Mouse (Mus musculus): ENCODE results near the gene Gltpd2. TPM values are rescaled to one million over a fixed set of nuclear protein-coding genes. Genes with fewer than 3 reads are reported as not detected.

Gltpd2 gene
- polyA plus RNA-seq, 1 experiment from 2014 or later = 30.8 TPM

DNA sequence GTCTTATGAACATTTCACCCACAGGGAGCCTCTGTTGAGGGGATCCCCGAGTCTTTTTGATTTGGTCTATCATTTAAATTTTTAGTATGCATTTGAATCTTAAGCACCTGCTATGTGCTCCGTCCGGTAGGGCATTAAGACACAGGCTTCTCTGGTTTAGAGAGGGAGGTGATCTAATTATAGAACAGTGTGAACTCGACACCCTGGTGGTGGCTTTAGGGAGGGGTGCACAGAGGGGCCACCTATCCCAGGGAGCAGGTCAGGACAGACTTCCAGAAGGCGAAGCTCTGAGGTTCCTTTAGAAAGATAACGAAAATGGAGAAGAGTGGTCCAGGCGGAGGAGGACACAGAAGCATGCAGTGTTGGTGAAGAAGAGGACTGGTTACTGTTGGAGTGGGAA is 25.5 kb downstream of the Gltpd2 start:
- peaks cover 4% of the 10 kb centered on the region; the same call in 1 of the 2 replicates for H3K4me1 ChIP-seq (ENCODE audit: insufficient read depth)

DNA sequence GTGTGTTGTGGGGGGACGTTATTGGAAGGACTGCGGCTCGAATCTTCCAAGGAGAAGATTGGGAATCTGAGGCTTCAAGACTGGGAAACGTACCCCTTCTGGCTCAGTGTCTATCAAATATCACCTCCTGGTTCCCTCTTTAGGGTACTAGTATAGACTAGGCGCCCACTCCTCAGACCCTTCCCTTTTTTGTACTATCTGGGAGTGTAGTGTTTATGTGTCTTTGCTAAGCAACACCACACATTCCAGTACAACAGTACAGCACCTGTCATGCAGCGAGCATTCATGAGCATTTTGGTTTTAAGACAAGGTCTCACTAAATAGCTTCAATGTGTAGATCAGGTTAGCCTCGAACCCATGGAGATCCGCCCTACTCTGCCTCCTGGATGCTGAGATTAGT is 32.5 kb downstream of the Gltpd2 start:
- Histone ChIP-seq H3K27ac (ENCODE audit: low read depth) (no peak overlapping the region), H3K4me3 (ENCODE audit: low read depth, low read length) (no peak overlapping the region), H3K4me1 (ENCODE audit: insufficient read depth) (no peaks in the 10 kb centered on the region), H3K9ac (replicated peaks) (no peak overlapping the region), H3K9me3 (ENCODE audit: low read length) (no peaks in the 10 kb centered on the region), H3K36me3 (replicated peaks; ENCODE audit: insufficient read depth, low read length) (no peaks in the 10 kb centered on the region), H3K27me3 (ENCODE audit: insufficient read depth, low read length) (no peaks in the 10 kb centered on the region), H3K4me2 (ENCODE audit: low read depth, low read length) (no peak overlapping the region)
- DNase-seq (no peak), ATAC-seq (no peak)
- WGBS (ENCODE audit: insufficient replicate concordance) = 78% methylated on average over 8 of the region's 8 CpGs
- no peak for TF ChIP-seq EP300 (IDR thresholded peaks at IDR 0.05; ENCODE audit: low read depth)
- TF ChIP-seq CTCF (IDR thresholded peaks at IDR 0.05; ENCODE audit: low read depth) = no peak

More for the DNA sequence above, 25.5 kb downstream of the Gltpd2 start:
- H3K36me3 ChIP-seq (replicated peaks; ENCODE audit: insufficient read depth, low read length) = no peaks in the 10 kb centered on the region
- H3K9me3 ChIP-seq (ENCODE audit: low read length) = no peaks in the 10 kb centered on the region
- ATAC-seq = no peak
- no peak overlapping the region for H3K27ac ChIP-seq (ENCODE audit: low read depth)
- no peak for TF ChIP-seq CTCF (IDR thresholded peaks at IDR 0.05; ENCODE audit: low read depth)
- TF ChIP-seq EP300 (IDR thresholded peaks at IDR 0.05; ENCODE audit: low read depth) = no peak
- H3K4me3 ChIP-seq (ENCODE audit: low read depth, low read length) = no peak overlapping the region
- 65% methylated on average over 7 of the region's 7 CpGs for WGBS (ENCODE audit: insufficient replicate concordance)
- no peak for DNase-seq
- no peak overlapping the region for H3K4me2 ChIP-seq (ENCODE audit: low read depth, low read length)
- H3K27me3 ChIP-seq (ENCODE audit: insufficient read depth, low read length) = peaks cover 5% of the 10 kb centered on the region; the same call in 1 of the 2 replicates
- H3K9ac ChIP-seq (replicated peaks) = no peak overlapping the region

DNA sequence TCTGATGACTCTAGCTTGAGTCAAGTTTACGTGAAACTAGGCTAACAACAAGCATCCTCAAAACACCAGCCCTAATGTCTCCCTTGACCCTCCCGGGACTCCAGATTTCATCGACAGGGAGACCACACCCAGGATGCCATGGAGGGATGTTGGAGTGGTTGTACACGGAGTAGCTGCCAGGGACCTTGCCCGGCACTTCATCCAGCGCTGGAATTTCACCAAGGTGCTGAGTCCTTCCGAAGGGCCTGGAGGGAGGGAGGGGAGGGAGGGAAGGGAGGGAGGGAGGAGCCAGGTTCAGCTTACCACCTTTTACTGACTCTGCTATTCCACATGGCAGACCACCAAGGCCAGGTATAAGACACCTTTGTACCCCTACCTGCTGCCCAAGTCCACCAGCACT is 34.9 kb downstream of the Gltpd2 start:
- Histone ChIP-seq H3K27me3 (ENCODE audit: insufficient read depth, low read length) (no peaks in the 10 kb centered on the region), H3K9me3 (ENCODE audit: low read length) (no peaks in the 10 kb centered on the region), H3K4me3 (ENCODE audit: low read depth, low read length) (no peak overlapping the region), H3K9ac (replicated peaks) (no peak overlapping the region), H3K27ac (ENCODE audit: low read depth) (no peak overlapping the region), H3K36me3 (replicated peaks; ENCODE audit: insufficient read depth, low read length) (no peaks in the 10 kb centered on the region), H3K4me1 (ENCODE audit: insufficient read depth) (no peaks in the 10 kb centered on the region), H3K4me2 (ENCODE audit: low read depth, low read length) (no peak overlapping the region)
- DNase-seq (no peak), ATAC-seq (no peak)
- 60% methylated on average over 7 of the region's 7 CpGs for WGBS (ENCODE audit: insufficient replicate concordance)
- no peak for TF ChIP-seq CTCF (IDR thresholded peaks at IDR 0.05; ENCODE audit: low read depth)
- no peak for TF ChIP-seq EP300 (IDR thresholded peaks at IDR 0.05; ENCODE audit: low read depth)

DNA sequence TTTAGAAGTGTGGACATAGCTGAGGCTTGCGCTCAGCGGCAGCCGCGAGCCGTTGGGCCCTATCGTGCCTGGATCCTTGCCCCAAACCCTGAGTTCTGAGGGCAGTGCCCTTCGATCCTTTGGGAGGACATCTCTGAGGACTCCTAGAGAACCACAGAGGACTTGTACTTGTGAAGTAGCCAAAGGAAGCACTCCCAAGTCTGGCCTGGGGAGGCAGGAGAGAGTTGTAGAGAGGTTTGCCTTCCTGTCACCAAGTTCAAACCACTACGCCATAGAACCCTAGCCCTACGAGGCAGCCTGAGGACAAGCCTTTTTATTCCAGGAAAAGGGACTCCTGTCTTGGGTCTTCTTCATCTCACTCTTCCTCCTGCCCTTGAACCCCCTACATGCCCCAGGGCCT is 38.5 kb downstream of the Gltpd2 start:
- DNase-seq (no peak), ATAC-seq (no peak)
- Histone ChIP-seq H3K9me3 (ENCODE audit: low read length) (no peaks in the 10 kb centered on the region), H3K27me3 (ENCODE audit: insufficient read depth, low read length) (no peaks in the 10 kb centered on the region), H3K9ac (replicated peaks) (no peak overlapping the region), H3K36me3 (replicated peaks; ENCODE audit: insufficient read depth, low read length) (no peaks in the 10 kb centered on the region), H3K4me1 (ENCODE audit: insufficient read depth) (peaks cover 6% of the 10 kb centered on the region; the same call in 1 of the 2 replicates), H3K27ac (ENCODE audit: low read depth) (no peak overlapping the region), H3K4me2 (ENCODE audit: low read depth, low read length) (no peak overlapping the region), H3K4me3 (ENCODE audit: low read depth, low read length) (no peak overlapping the region)
- TF ChIP-seq EP300 (IDR thresholded peaks at IDR 0.05; ENCODE audit: low read depth) (no peak), CTCF (IDR thresholded peaks at IDR 0.05; ENCODE audit: low read depth) (0 out of 2 replicates have a peak, but pooled peaks have one; percentile 16)
- WGBS (ENCODE audit: insufficient replicate concordance) = 85% methylated on average over 9 of the region's 9 CpGs

DNA sequence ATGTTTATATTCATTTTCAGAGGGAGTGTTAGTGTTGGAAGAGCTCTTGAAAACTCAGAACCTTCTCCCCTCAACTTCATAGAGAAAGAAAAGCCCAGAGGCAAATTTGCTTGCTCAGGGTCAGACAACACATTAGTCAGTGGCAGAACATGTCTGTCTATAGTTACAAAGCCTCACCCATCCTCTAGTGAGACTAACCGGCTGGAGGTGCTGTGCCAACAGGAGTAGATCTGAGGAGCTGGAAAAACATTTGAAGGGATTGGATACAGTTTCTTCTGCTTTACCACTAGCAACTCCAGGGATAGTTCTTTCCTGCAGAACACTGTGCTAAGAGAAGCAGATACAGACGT is 42.9 kb downstream of the Gltpd2 start:
- DNase-seq (no peak), ATAC-seq (peak; percentile 3)
- Histone ChIP-seq H3K4me1 (ENCODE audit: insufficient read depth) (peaks cover 22% of the 10 kb centered on the region), H3K4me2 (ENCODE audit: low read depth, low read length) (peak overlapping the region; percentile 96), H3K27me3 (ENCODE audit: insufficient read depth, low read length) (no peaks in the 10 kb centered on the region), H3K9ac (replicated peaks) (no peak overlapping the region), H3K4me3 (ENCODE audit: low read depth, low read length) (peak overlapping the region; percentile 94), H3K27ac (ENCODE audit: low read depth) (peak overlapping the region; percentile 85), H3K9me3 (ENCODE audit: low read length) (no peaks in the 10 kb centered on the region), H3K36me3 (replicated peaks; ENCODE audit: insufficient read depth, low read length) (no peaks in the 10 kb centered on the region)
- TF ChIP-seq CTCF (IDR thresholded peaks at IDR 0.05; ENCODE audit: low read depth) (no peak), EP300 (IDR thresholded peaks at IDR 0.05; ENCODE audit: low read depth) (no peak)
- WGBS (ENCODE audit: insufficient replicate concordance) = 3% methylated on average over 2 of the region's 2 CpGs

DNA sequence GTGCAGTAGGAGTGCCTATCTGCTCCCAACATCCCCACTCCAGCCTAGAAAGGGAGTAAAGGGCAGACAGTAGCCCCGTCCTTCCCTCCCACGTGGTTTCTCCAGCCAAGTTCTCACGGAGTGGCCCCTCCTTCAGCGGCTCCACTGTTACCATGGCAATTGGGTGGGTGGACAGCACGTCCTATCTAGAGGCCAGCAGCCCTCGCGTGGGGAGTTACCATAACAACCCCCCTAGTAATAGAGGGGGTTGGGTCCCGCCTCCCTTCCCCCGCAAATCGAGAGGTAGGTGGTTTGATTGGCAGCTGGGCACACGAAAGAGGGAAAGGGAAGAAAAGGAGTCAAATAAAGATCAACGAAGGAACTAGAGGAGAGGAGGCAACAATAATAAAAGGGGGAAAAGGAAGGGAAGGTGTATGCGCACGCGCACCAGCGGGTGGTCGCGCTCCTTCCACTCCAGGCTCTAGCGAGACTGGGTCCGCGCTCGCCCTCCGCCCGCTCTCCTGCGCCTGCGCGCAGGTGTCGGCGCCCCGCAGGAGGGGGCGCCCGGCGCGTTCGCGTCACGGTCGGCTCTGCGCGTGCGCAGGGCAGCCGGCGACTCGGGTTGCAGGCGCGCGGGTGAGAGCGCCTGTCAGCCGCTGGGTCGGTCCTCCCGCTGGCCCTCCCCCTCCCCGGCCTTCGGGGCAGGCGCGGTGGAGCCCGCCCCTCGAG is 43.4 kb downstream of the Gltpd2 start, which contains the start of gene Mink1:
Mink1 (plus strand) TSS at position 595 of the 708 bp plus-strand sequence.
- Histone ChIP-seq H3K9me3 (ENCODE audit: low read length) (no peaks in the 10 kb centered on the region), H3K4me3 (ENCODE audit: low read depth, low read length) (peak within 1 kb of the TSS; percentile 94), H3K27ac (ENCODE audit: low read depth) (peak within 1 kb of the TSS; percentile 85), H3K4me1 (ENCODE audit: insufficient read depth) (peaks cover 22% of the 10 kb centered on the region), H3K36me3 (replicated peaks; ENCODE audit: insufficient read depth, low read length) (no peaks in the 10 kb centered on the region), H3K9ac (replicated peaks) (peak within 1 kb of the TSS; percentile 90), H3K27me3 (ENCODE audit: insufficient read depth, low read length) (no peaks in the 10 kb centered on the region), H3K4me2 (ENCODE audit: low read depth, low read length) (peak within 1 kb of the TSS; percentile 96)
- DNase-seq (peak; percentile 86), ATAC-seq (peak; percentile 93)
- WGBS (ENCODE audit: insufficient replicate concordance) = 0% methylated on average over 43 of the region's 57 CpGs
- TF ChIP-seq CTCF (IDR thresholded peaks at IDR 0.05; ENCODE audit: low read depth) = no peak
- no peak for TF ChIP-seq EP300 (IDR thresholded peaks at IDR 0.05; ENCODE audit: low read depth)

All from liver, postnatal 0 days (tissue).